Comparison of ENCODE assay signal across 9 mouse cellular contexts in the genomic region with DNA sequence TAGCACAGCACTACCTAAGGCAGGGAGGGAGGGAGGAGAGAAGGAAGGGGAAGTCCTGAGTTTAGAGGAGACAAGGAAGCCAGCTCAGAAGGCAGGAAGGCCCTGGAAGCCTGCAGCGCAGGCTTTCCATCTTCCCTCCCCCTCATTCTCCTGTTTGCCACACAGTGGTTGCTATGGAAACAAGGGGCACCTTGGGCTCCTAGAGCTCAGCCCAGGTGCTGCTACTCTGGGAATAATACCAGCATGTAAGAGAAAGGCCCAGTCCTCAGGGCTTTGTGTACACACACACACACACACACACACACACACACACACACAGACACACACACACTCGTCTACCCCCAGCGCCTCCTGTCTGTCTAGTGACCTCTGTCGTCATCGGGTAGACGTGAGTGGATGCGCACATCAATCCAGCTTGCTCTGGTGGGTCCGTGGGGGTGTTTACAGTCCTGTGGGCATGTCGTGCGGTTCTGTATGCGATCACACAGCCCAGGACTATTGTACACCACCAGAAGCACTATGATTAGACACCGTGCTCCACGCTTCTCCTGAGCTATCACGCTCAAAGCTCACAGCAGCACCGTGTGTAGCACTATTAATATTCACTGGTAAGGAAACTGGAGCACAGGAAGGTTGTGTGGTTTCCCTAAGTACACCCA. TPM values are rescaled to one million over a fixed set of nuclear protein-coding genes. Genes with fewer than 3 reads are reported as not detected.
DNase-seq lines count a peak whose midpoint lies in the region; ATAC-seq and TF ChIP-seq lines count a peak whose summit lies in the region.
"Had no signal": no experiment of that assay in that cellular context is flagged by ENCODE, and none has a peak within 500 bp of the region (broad histone marks: within the 10 kb centered on the region; RNA-seq: fewer than 3 reads in every experiment).

No protein-coding gene starts in this region.

- H3K27me3 ChIP-seq in thymus, adult 2 months (ENCODE audit: control insufficient read depth, insufficient read depth, low read length): no peaks in the 10 kb centered on the region
- H3K27me3 ChIP-seq in limb, embryonic 11.5 days (ENCODE audit: control insufficient read depth, insufficient read depth, low read length): no peaks in the 10 kb centered on the region
- no peaks in the 10 kb centered on the region for H3K27me3 ChIP-seq in stomach, postnatal 0 days (ENCODE audit: control insufficient read depth, insufficient read depth, low read length)
- H3K27me3 ChIP-seq: embryonic facial prominence, embryonic 12.5 days had no signal

- peaks cover 18% of the 10 kb centered on the region for H3K4me1 ChIP-seq in thymus, adult 2 months (replicated peaks; ENCODE audit: control insufficient read depth, insufficient read depth, low read length)
- H3K4me1 ChIP-seq in limb, embryonic 11.5 days (ENCODE audit: control insufficient read depth, insufficient read depth, low read length): peaks cover 7% of the 10 kb centered on the region; the same call in 1 of the 2 replicates
- no peaks in the 10 kb centered on the region; the same call in 1 of the 2 replicates for H3K4me1 ChIP-seq in stomach, postnatal 0 days (replicated peaks; ENCODE audit: control insufficient read depth, insufficient read depth)

- H3K27ac ChIP-seq in thymus, adult 2 months (ENCODE audit: control insufficient read depth, insufficient read depth, low read length): no peak overlapping the region
- no peak overlapping the region for H3K27ac ChIP-seq in limb, embryonic 11.5 days (replicated peaks; ENCODE audit: low read depth, low read length)
- H3K27ac ChIP-seq in stomach, postnatal 0 days (replicated peaks): no peak overlapping the region
- H3K27ac ChIP-seq: embryonic facial prominence, embryonic 12.5 days had no signal

- H3K9ac ChIP-seq in limb, embryonic 11.5 days (ENCODE audit: low read length): no peak overlapping the region; the same call in 1 of the 2 replicates
- H3K9ac ChIP-seq in stomach, postnatal 0 days (ENCODE audit: low read length): no peak overlapping the region
- H3K9ac ChIP-seq: embryonic facial prominence, embryonic 12.5 days had no signal

- no peak for TF ChIP-seq EP300 in stomach, postnatal 0 days (optimal IDR thresholded peaks at IDR 0.05)

- no peaks in the 10 kb centered on the region for H3K36me3 ChIP-seq in thymus, adult 2 months (ENCODE audit: control insufficient read depth, insufficient read depth, low read length)
- H3K36me3 ChIP-seq in limb, embryonic 11.5 days (ENCODE audit: control insufficient read depth, insufficient read depth, low read length): no peaks in the 10 kb centered on the region
- H3K36me3 ChIP-seq in stomach, postnatal 0 days (ENCODE audit: control insufficient read depth, insufficient read depth, low read length): no peaks in the 10 kb centered on the region
- H3K36me3 ChIP-seq: embryonic facial prominence, embryonic 12.5 days had no signal

- no peaks in the 10 kb centered on the region for H3K9me3 ChIP-seq in limb, embryonic 11.5 days (ENCODE audit: control insufficient read depth, low read length)
- no peaks in the 10 kb centered on the region for H3K9me3 ChIP-seq in stomach, postnatal 0 days (ENCODE audit: control insufficient read depth, low read length)
- H3K9me3 ChIP-seq: embryonic facial prominence, embryonic 12.5 days had no signal

- TF ChIP-seq CTCF in thymus, adult 2 months (IDR thresholded peaks at IDR 0.05; ENCODE audit: borderline replicate concordance, control insufficient read depth, extremely low read depth, insufficient read depth, low read length, poor library complexity): no peak
- no peak for TF ChIP-seq CTCF in stomach, postnatal 0 days (IDR thresholded peaks at IDR 0.05; ENCODE audit: low read depth)

- no peak for TF ChIP-seq POLR2A in thymus, adult 2 months (IDR thresholded peaks at IDR 0.05; ENCODE audit: control insufficient read depth, extremely low read depth, insufficient read depth, low read length, poor library complexity)

- no peak overlapping the region for H3K4me2 ChIP-seq in limb, embryonic 11.5 days (ENCODE audit: low read depth, severe bottlenecking)
- no peak overlapping the region for H3K4me2 ChIP-seq in stomach, postnatal 0 days (replicated peaks; ENCODE audit: low read depth)
- H3K4me2 ChIP-seq: embryonic facial prominence, embryonic 12.5 days had no signal

- no peak overlapping the region for H3K4me3 ChIP-seq in thymus, adult 2 months (ENCODE audit: control insufficient read depth, insufficient read depth, low read length)
- no peak overlapping the region for H3K4me3 ChIP-seq in limb, embryonic 11.5 days (ENCODE audit: low read depth, low read length)
- H3K4me3 ChIP-seq in stomach, postnatal 0 days (ENCODE audit: low read depth, low read length): no peak overlapping the region
- H3K4me3 ChIP-seq: embryonic facial prominence, embryonic 12.5 days had no signal

- WGBS in thymus, adult 2 months: 33% methylated on average over 15 of the region's 15 CpGs
- 69% methylated on average over 15 of the region's 15 CpGs for WGBS in limb, embryonic 11.5 days
- 44% methylated on average over 15 of the region's 15 CpGs for WGBS in stomach, postnatal 0 days

- ATAC-seq in frontal cortex, adult (ENCODE audit: low TSS enrichment): peak; percentile 54
- no peak for ATAC-seq in limb, embryonic 11.5 days (ENCODE audit: insufficient number of reproducible peaks, low FRiP score, low TSS enrichment, low read depth)
- ATAC-seq in stomach, postnatal 0 days (ENCODE audit: low FRiP score, low TSS enrichment): no peak

- DNase-seq in frontal cortex, postnatal 10 days (ENCODE audit: low spot score in 2 of 2): no peak
- peak; percentile 14 for DNase-seq in thymus, postnatal 14 days
- DNase-seq in thymus, adult 2 months: no peak
- DNase-seq in limb, embryonic 11.5 days (ENCODE audit: low spot score): peak; percentile 48
- peak; percentile 31 for DNase-seq in stomach, postnatal 0 days (ENCODE audit: low spot score)
- no peak for DNase-seq in heart, adult 18-20 months
- DNase-seq in urinary bladder, adult 18-20 months (ENCODE audit: low spot score in 2 of 2): no peak

RNA-seq across cellular contexts. Expression of gene Rap1gap2, which starts 55.9 kb away (rescaled TPM):
- polyA plus RNA-seq in thymus, adult 2 months (2012; rRNA removed): 6.0 and 7.0 TPM in 2 replicates
- 0.35 and 0.60 TPM in 2 replicates for polyA plus RNA-seq in limb, embryonic 11.5 days (2014; fragmentation: Nextera tagmentation; extraction: Ambion mirVana)
- polyA plus RNA-seq in stomach, postnatal 0 days (2015; fragmentation: Nextera tagmentation; extraction: Ambion mirVana): 7.6 and 8.2 TPM in 2 replicates
- total RNA-seq in heart, adult 18-20 months (2021): 10 to 100 TPM; 74.4 to 94.6 TPM

Comparison
In these comparisons a context has a peak if more than half of its experiments do, and no peak if none do; other contexts are left out.
1. DNase-seq: peak in thymus, postnatal 14 days (single experiment), limb, embryonic 11.5 days (single experiment) and stomach, postnatal 0 days (single experiment); none in frontal cortex, postnatal 10 days (0 of 2), thymus, adult 2 months (single experiment), heart, adult 18-20 months (0 of 2) and urinary bladder, adult 18-20 months (0 of 2).